Mouse (Mus musculus) megakaryocyte progenitor cell, adult 5-6 weeks (primary cell): ENCODE measurements at regions not wholly inside any gene's neighbourhood (a gene's known extent, or its start where the extent isn't known, plus 50 kb on each side); places are given as distances from the start of the nearest gene placed in this dataset.

Experiments
- ATAC-seq: replicated peaks from 2 replicates; pipeline ENCODE4 v1.8.0; 2016; ENCODE audit warnings: mild to moderate bottlenecking, moderate TSS enrichment, inconsistent platforms; ENCODE audit not compliant: poor library complexity

GRCm38 (mm10) chr17:52197731-52198130 lies 364.6 kb upstream of the Satb1 start:
- ATAC-seq, result no peak

DNA sequence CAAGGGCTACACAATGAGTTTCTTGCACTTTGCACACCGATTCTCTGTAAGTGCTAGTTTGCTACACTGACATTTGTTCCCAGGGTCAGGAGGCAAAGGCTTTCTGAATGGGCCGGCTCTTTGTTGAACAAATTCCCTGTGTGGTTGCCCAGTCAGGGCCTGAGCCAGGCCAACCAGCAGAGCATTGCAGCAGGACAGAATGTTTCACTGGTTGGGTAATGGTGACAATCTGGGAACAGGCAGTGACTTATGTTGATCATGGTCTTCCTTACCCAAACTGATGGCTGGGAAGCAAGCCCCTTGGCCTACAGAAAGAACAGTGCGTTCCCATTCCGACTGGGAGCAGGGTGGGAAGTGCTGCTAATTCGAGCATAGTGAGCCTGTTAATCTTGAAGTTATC lies 363.7 kb upstream of the Satb1 start:
- ATAC-seq, result no peak

- no peak for ATAC-seq
These were observed 362.7 kb upstream of the Satb1 start for GRCm38 (mm10) chr17:52195804-52196203.

- ATAC-seq, result no peak
These were observed 358.1 kb upstream of the Satb1 start for GRCm38 (mm10) chr17:52191064-52191682.

GRCm38 (mm10) chr17:52182706-52183105 lies 349.6 kb upstream of the Satb1 start:
- peak; percentile 90 for ATAC-seq

DNA sequence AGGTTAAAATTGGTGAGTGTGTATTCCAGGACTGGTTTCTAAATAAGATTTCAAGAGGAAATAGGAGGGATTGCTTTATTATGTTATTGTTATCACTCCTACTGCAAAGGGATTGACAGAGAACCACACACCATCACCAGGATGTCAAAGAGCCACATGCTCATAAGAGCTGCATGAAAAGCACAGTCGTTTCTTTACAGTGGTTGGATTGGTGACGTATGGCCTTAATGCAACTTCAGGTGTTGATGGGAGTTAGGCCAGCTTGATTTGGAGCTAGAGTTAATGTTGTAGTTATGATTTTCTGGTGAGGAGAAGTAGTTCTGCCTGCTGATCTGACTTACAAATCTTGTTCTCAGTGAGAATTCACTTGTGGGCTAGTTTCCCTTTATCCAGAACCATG lies 344.9 kb upstream of the Satb1 start:
- no peak for ATAC-seq

- peak; percentile 95 for ATAC-seq
These were observed 335.2 kb upstream of the Satb1 start for GRCm38 (mm10) chr17:52168076-52168838.

GRCm38 (mm10) chr17:52167658-52168057 lies 334.6 kb upstream of the Satb1 start:
- no peak for ATAC-seq

DNA sequence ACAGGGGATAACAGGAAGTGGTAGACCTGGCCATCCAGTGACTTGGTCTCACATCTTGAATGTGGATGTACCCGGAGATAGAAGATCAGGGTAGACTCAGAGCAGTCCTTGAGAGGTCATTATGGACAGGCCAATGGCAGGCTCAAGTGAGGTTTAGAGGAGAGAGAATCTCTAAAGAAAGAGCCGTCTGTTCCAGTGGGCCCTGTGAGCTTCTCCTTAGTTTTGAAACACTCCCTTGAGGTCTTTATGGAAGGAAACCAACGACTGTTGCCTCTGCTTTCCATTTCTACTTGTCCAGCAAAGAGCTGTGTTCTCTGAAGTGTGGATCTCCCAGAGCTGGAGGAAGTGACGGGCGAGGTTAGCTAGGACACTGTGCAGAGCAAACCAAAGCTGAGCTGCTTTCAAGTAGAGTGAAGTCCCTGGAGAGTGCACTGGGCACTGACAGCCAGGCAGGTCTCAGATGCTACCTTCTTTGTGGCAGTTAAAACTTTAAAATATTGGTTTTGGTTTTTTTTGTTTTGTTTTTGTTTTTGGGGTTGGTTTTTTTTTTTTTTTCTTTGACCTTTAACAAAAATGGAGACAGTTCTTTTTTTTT lies 332.9 kb upstream of the Satb1 start:
- no peak for ATAC-seq

GRCm38 (mm10) chr17:52162559-52163397 lies 329.7 kb upstream of the Satb1 start:
- ATAC-seq, result peak; percentile 65

GRCm38 (mm10) chr17:52150496-52150895 lies 317.4 kb upstream of the Satb1 start:
- ATAC-seq, result no peak

- ATAC-seq, result no peak
These were observed 316.7 kb upstream of the Satb1 start for GRCm38 (mm10) chr17:52149834-52150233.

DNA sequence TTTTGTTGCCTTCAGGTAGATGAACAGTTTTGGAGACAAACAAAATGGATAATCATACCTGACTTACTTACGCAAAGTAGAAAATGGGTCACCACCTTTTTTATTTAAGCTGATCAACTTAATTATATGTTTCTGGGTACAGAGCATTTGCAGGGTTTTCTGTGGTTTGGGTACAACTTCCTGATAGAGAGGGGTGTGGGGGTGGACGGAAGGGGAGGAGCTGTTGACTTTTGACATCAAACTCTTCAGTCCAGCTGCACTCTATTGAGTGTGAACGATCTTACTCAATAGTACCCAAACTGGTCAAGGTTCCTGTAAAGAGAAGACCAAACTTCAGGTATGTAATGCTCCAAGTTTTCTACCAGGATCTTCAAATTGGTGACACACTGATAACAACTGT lies 316.0 kb upstream of the Satb1 start:
- peak; percentile 94 for ATAC-seq

- no peak for ATAC-seq
These were observed 270.8 kb upstream of the Satb1 start for GRCm38 (mm10) chr17:52103891-52104290.

DNA sequence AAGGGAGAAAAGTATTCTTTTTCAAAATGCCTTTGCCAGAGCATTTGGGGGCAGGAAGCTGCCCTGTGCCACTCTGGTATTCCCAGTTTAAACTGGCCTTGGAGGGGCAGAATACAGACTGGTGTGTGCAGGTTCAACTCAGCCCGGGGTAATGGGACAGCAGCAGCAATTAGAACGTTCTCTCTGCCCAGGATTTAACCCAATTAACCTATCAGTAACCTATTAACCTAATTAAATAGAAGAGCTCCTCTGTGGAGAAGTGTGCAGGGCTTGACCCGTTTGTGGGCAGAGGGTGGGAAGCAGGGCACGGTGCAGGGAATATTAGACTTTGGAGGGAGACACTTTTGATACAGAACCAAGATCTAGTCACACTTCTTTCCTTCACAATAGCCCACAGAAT lies 252.7 kb upstream of the Satb1 start:
- ATAC-seq, result no peak

- no peak for ATAC-seq
These were observed 251.4 kb upstream of the Satb1 start for GRCm38 (mm10) chr17:52084455-52084854.

GRCm38 (mm10) chr17:52079316-52079715 lies 246.2 kb upstream of the Satb1 start:
- peak; percentile 83 for ATAC-seq

DNA sequence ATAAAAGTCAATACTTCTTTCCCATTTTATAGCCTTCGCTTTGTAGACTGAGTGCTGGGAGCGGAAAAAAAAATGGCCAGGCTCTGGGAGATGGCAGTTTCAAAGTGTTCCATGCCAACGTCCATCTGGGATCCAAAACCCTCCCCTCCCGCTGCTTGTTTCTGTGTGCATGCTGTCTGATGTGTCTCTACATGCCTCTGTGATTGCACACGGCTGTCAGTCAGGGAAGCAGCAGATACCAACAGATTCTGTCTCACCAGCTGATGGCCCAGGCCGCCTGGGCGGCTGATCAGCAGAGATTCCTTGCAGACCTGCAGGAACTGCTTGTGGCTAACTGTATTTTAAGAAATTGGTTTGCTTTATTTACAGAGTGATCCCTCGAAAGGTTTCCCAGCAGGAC lies 245.4 kb upstream of the Satb1 start:
- no peak for ATAC-seq

DNA sequence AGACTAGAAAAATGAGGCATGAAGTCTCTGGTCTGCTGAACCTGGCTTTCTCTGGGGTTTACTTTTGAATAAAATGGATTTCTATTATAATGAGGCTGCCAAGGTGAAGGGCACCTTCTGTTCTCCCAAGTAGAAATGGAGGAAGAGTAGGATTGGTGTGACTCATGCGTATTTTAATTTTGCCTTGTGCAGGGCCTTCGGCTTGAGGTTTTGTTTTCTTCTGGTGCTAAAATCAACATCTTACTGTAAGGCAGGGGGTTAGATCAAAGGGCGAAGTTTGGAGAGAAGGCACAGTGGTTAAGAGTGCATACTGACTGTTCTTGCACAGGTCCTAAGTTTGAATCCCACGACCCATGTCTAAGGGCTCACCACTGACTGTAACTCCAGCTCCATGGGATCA lies 244.9 kb upstream of the Satb1 start:
- ATAC-seq, result no peak

DNA sequence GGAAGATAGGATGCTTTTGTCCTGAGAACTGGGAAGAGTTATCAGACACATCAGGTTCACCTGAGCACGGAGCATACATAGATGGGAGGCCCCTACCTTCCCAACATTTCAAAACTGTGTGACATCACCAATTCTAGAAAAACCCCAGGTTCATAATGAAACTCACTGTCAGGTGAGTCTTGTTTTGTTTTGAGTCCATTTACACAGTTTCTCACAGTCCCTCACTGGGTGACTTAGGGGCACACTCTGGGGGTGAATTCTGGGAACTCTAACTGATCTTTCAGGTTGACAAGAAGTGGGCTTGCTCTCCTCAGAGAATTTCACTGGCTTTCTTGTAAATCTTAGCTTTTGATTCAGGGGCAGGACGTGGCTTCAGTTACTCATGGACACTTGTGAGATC lies 243.7 kb upstream of the Satb1 start:
- ATAC-seq, result no peak

- ATAC-seq, result no peak
These were observed 234.6 kb upstream of the Satb1 start for GRCm38 (mm10) chr17:52067721-52068120.
